17 mouse cellular contexts compared by ENCODE assay signal in genomic region chr1:184777061-184777795, GRCm38 (mm10). TPM values are rescaled to one million over a fixed set of nuclear protein-coding genes. Genes with fewer than 3 reads are reported as not detected.
DNase-seq lines count a peak whose midpoint lies in the region; ATAC-seq and TF ChIP-seq lines count a peak whose summit lies in the region.
"Had no signal": no experiment of that assay in that cellular context is flagged by ENCODE, and none has a peak within 500 bp of the region (broad histone marks: within the 10 kb centered on the region; RNA-seq: fewer than 3 reads in every experiment).

No protein-coding gene starts in this region.

- no peak for TF ChIP-seq POLR2A in cerebellum, adult 2 months (IDR thresholded peaks at IDR 0.05; ENCODE audit: borderline replicate concordance, insufficient read depth, low read length)
- no peak for TF ChIP-seq POLR2A in kidney, adult 2 months (IDR thresholded peaks at IDR 0.05; ENCODE audit: low read depth, low read length)

- no peaks in the 10 kb centered on the region for H3K9me3 ChIP-seq in kidney, postnatal 0 days (replicated peaks; ENCODE audit: low read length)
- H3K9me3 ChIP-seq: embryonic facial prominence, embryonic 13.5 days; heart, embryonic 15.5 days; stomach, embryonic 15.5 days had no signal

- no peaks in the 10 kb centered on the region for H3K36me3 ChIP-seq in kidney, postnatal 0 days (ENCODE audit: insufficient read depth, low read length)
- no peaks in the 10 kb centered on the region for H3K36me3 ChIP-seq in kidney, adult 2 months (ENCODE audit: control insufficient read depth, insufficient read depth, low read length)
- H3K36me3 ChIP-seq: embryonic facial prominence, embryonic 13.5 days; heart, embryonic 15.5 days; stomach, embryonic 15.5 days had no signal

- no peak for TF ChIP-seq CTCF in cerebellum, adult 2 months (IDR thresholded peaks at IDR 0.05; ENCODE audit: borderline replicate concordance, insufficient read depth, low read depth, low read length)
- TF ChIP-seq CTCF in kidney, postnatal 0 days (IDR thresholded peaks at IDR 0.05; ENCODE audit: low read depth) = peak; percentile 26; the same call in 1 of the 2 replicates
- no peak for TF ChIP-seq CTCF in kidney, adult 2 months (conservative IDR thresholded peaks at IDR 0.05; ENCODE audit: insufficient read depth, insufficient read length, low read depth, low read length)

- no peaks in the 10 kb centered on the region for H3K4me1 ChIP-seq in cerebellum, adult 2 months (ENCODE audit: control insufficient read depth, insufficient read depth, low read length)
- H3K4me1 ChIP-seq in kidney, postnatal 0 days (replicated peaks; ENCODE audit: insufficient read depth, low read length) = no peaks in the 10 kb centered on the region
- no peaks in the 10 kb centered on the region for H3K4me1 ChIP-seq in kidney, adult 2 months (ENCODE audit: control insufficient read depth, insufficient read depth, low read length)
- H3K4me1 ChIP-seq: heart, embryonic 15.5 days had no signal

- no peak overlapping the region for H3K27ac ChIP-seq in cerebellum, adult 2 months (ENCODE audit: insufficient read depth, low read length)
- H3K27ac ChIP-seq in kidney, postnatal 0 days = no peak overlapping the region
- H3K27ac ChIP-seq in kidney, adult 2 months (ENCODE audit: insufficient read depth, low read depth, low read length) = no peak overlapping the region
- H3K27ac ChIP-seq: embryonic facial prominence, embryonic 13.5 days; heart, embryonic 15.5 days; stomach, embryonic 15.5 days had no signal

- peak; percentile 38 to 39 for DNase-seq in cerebellum, postnatal 10 days
- no peak for DNase-seq in cerebellum, adult 2 months
- DNase-seq in kidney, postnatal 0 days (ENCODE audit: low spot score) = no peak
- DNase-seq in kidney, adult 2 months = no peak
- peak; percentile 5 for DNase-seq in right cerebral cortex, postnatal 14 days
- DNase-seq in right cerebral cortex, postnatal 10 days (ENCODE audit: low spot score in 2 of 2) = no peak
- peak; percentile 58 for DNase-seq in retina, postnatal 1 day
- no peak for DNase-seq in urinary bladder, adult 18-20 months (ENCODE audit: low spot score in 2 of 2)
- DNase-seq: cerebellum, adult 18-20 months; gastrocnemius, postnatal 25 days; kidney, postnatal 25 days; lung, postnatal 4 days; right cerebral cortex, postnatal 4 days had no signal

- no peaks in the 10 kb centered on the region for H3K27me3 ChIP-seq in cerebellum, adult 2 months (ENCODE audit: control insufficient read depth, insufficient read depth, low read length)
- peaks cover 14% of the 10 kb centered on the region; the same call in 1 of the 2 replicates for H3K27me3 ChIP-seq in kidney, postnatal 0 days (ENCODE audit: insufficient read depth, low read length)
- no peaks in the 10 kb centered on the region for H3K27me3 ChIP-seq in kidney, adult 2 months (replicated peaks; ENCODE audit: control insufficient read depth, insufficient read depth, low read length)

- WGBS in cerebellum, adult 2 months = 29% methylated on average over 22 of the region's 22 CpGs
- 27% methylated on average over 22 of the region's 22 CpGs for WGBS in kidney, postnatal 0 days
- 40% methylated on average over 22 of the region's 22 CpGs for WGBS in kidney, adult 2 months

- ATAC-seq in kidney, postnatal 0 days (replicated peaks; ENCODE audit: low FRiP score, low read depth) = no peak
- ATAC-seq: forebrain, embryonic 16.5 days had no signal

- H3K4me2 ChIP-seq in kidney, postnatal 0 days (ENCODE audit: low read length) = no peak overlapping the region
- H3K4me2 ChIP-seq: embryonic facial prominence, embryonic 13.5 days; heart, embryonic 15.5 days; stomach, embryonic 15.5 days had no signal

- H3K9ac ChIP-seq in kidney, postnatal 0 days (ENCODE audit: low read depth, low read length) = no peak overlapping the region
- H3K9ac ChIP-seq: embryonic facial prominence, embryonic 13.5 days; heart, embryonic 15.5 days; stomach, embryonic 15.5 days had no signal

- no peak overlapping the region for H3K4me3 ChIP-seq in cerebellum, adult 2 months (replicated peaks; ENCODE audit: insufficient read depth, low read depth, low read length)
- no peak overlapping the region for H3K4me3 ChIP-seq in kidney, postnatal 0 days (replicated peaks; ENCODE audit: low read depth, low read length)
- H3K4me3 ChIP-seq in kidney, adult 2 months (ENCODE audit: insufficient read depth, low read depth, low read length) = no peak overlapping the region
- H3K4me3 ChIP-seq: embryonic facial prominence, embryonic 13.5 days; heart, embryonic 15.5 days; stomach, embryonic 15.5 days had no signal

RNA-seq across cellular contexts. Expression of gene Marc1, which starts 33.9 kb away (rescaled TPM):
- 0.16 TPM in 1 of 2 replicates, not detected in the other for polyA plus RNA-seq in cerebellum, adult 2 months (2012; rRNA removed)
- 0.23 and 0.29 TPM in 2 replicates for polyA plus RNA-seq in kidney, postnatal 0 days (2015; fragmentation: Nextera tagmentation; extraction: Ambion mirVana)
- polyA plus RNA-seq in kidney, adult 2 months (2012; rRNA removed) = 1.0 and 2.1 TPM in 2 replicates
- polyA plus RNA-seq: embryonic facial prominence, embryonic 13.5 days; forebrain, embryonic 16.5 days; heart, embryonic 15.5 days had no signal

RNA-seq across cellular contexts. Expression of gene Hlx, which starts 44.8 kb away (rescaled TPM):
- 0.60 and 1.1 TPM in 2 replicates for polyA plus RNA-seq in cerebellum, adult 2 months (2012; rRNA removed)
- polyA plus RNA-seq in kidney, postnatal 0 days (2015; fragmentation: Nextera tagmentation; extraction: Ambion mirVana) = 12.1 and 12.7 TPM in 2 replicates
- 7.4 and 8.1 TPM in 2 replicates for polyA plus RNA-seq in kidney, adult 2 months (2012; rRNA removed)

Comparison
In these comparisons a context has a peak if more than half of its experiments do, and no peak if none do; other contexts are left out.
1. DNase-seq: peak in cerebellum, postnatal 10 days (2 of 2), right cerebral cortex, postnatal 14 days (single experiment) and retina, postnatal 1 day (single experiment); none in cerebellum, adult 2 months (0 of 2), kidney, postnatal 0 days (single experiment), kidney, adult 2 months (single experiment), right cerebral cortex, postnatal 10 days (0 of 2) and urinary bladder, adult 18-20 months (0 of 2).